Mouse (Mus musculus) cerebellum, adult 8-10 months (tissue): ENCODE measurements around the gene Rsl1d1.
"Not testable (repeated sequence)": the region's sequence is repeated elsewhere in the genome, so short reads cannot be mapped to it uniquely, and the experiment has no call there.

Experiments
- DNase-seq: peaks from one replicate; pipeline ENCODE4 v3.0.0; 2022

The Rsl1d1 gene

DNA sequence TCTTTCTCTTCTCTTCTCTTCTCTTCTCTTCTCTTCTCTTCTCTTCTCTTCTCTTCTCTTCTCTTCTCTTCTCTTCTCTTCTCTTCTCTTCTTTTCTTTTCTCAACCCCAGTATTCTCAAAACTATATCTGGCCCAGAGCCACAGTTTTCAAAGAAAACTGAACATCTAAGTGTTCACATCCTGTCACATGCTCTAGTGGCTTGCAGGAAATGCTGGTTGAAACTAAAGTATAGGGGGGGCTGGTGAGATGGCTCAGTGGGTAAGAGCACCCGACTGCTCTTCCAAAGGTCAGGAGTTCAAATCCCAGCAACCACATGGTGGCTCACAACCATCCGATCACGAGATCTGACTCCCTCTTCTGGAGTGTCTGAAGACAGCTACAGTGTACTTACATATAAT is 45.4 kb downstream of the Rsl1d1 start:
- not testable (repeated sequence) for DNase-seq

- no peak for DNase-seq
Measured at GRCm38 (mm10) chr16:11154500-11154899, 48.6 kb downstream of the Rsl1d1 start.

GRCm38 (mm10) chr16:11143706-11144483 is 59.2 kb downstream of the Rsl1d1 start:
- DNase-seq = peak; percentile 100
